Mouse (Mus musculus): ENCODE data around the gene Arl4d. TPM values are rescaled to one million over a fixed set of nuclear protein-coding genes. Genes with fewer than 3 reads are reported as not detected.
"Not testable (repeated sequence)": the region's sequence is repeated elsewhere in the genome, so short reads cannot be mapped to it uniquely, and the experiment has no call there.

Gene Arl4d
- polyA plus RNA-seq, 1 experiment, result 5.5 TPM

DNA sequence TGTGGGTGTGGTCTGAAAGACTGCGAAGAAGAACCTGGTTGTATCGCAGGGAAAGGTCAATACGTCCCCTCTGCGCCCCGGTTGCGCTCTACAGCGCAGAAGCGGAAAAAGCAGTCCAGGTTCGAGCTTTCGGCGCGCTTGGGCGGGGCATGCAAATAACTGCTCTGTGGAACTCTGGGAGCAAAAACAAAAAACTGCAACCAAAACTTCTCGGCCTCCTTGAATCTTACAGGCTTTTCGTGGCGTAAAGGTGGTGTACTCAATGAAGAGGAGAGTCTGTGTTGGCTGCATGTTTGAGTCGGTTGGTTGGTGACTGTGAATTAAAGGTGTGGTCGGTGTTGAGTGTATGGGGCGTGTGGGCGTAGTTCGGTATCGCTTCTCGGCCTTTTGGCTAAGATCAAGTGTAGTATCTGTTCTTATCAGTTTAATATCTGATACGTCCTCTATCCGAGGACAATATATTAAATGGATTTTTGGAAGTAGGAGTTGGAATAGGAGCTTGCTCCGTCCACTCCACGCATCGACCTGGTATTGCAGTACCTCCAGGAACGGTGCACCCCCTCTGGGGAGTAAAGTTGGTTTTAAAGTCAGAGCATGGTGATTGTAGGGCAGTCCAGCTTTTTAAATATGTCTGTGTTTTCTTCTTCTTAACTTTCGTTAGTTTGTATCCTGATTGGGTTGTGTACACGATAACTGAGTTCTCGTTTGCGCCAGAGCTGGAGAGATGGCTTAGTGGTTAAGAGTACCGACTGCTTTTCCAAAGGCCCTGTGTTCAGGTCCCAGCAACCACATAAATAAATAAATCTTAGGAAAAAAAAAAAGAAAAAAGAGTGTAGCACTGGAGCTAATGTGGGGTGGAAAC, 38.1 kb upstream of the Arl4d start, which contains the start of gene Rdm1:
TSS of gene Rdm1 (plus strand) at position 201 of the 862 bp plus-strand sequence.
- peak within 1 kb of the TSS; percentile 78 for H3K4me3 ChIP-seq (replicated peaks; ENCODE audit: control insufficient read depth, low read depth, low read length)
- no peak for TF ChIP-seq CTCF (IDR thresholded peaks at IDR 0.05; ENCODE audit: control insufficient read depth, insufficient read depth, low read length)
- TF ChIP-seq POLR2A (IDR thresholded peaks at IDR 0.05; ENCODE audit: borderline replicate concordance, control insufficient read depth, low read depth, low read length), result peak; percentile 46
- no peaks in the 10 kb centered on the region; the same call in 1 of the 2 replicates for H3K4me1 ChIP-seq (ENCODE audit: control insufficient read depth, insufficient read depth, low read length)
- under 1% methylated on average over 34 of the region's 34 CpGs for WGBS
- H3K27ac ChIP-seq (ENCODE audit: control insufficient read depth, insufficient read depth, low read depth, low read length, poor library complexity), result peak within 1 kb of the TSS; percentile 97

GRCm38 (mm10) chr11:101627857-101628559, 37.3 kb upstream of the Arl4d start:
- 1% methylated on average over 33 of the region's 33 CpGs for WGBS
- TF ChIP-seq CTCF (IDR thresholded peaks at IDR 0.05; ENCODE audit: control insufficient read depth, insufficient read depth, low read length) (no peak), POLR2A (IDR thresholded peaks at IDR 0.05; ENCODE audit: borderline replicate concordance, control insufficient read depth, low read depth, low read length) (peak; percentile 33; the same call in 1 of the 2 replicates)
- Histone ChIP-seq H3K27ac (ENCODE audit: control insufficient read depth, insufficient read depth, low read depth, low read length, poor library complexity) (peak overlapping the region; percentile 77), H3K4me3 (replicated peaks; ENCODE audit: control insufficient read depth, low read depth, low read length) (peak overlapping the region; percentile 78), H3K4me1 (ENCODE audit: control insufficient read depth, insufficient read depth, low read length) (no peaks in the 10 kb centered on the region; the same call in 1 of the 2 replicates)

- H3K4me3 ChIP-seq (replicated peaks; ENCODE audit: control insufficient read depth, low read depth, low read length), result peak overlapping the region; percentile 26
- not testable (repeated sequence) for H3K4me1 ChIP-seq (ENCODE audit: control insufficient read depth, insufficient read depth, low read length); H3K27ac ChIP-seq (ENCODE audit: control insufficient read depth, insufficient read depth, low read depth, low read length, poor library complexity)
- 68% methylated on average over 5 of the region's 5 CpGs for WGBS
These were observed 36.5 kb upstream of the Arl4d start for GRCm38 (mm10) chr11:101628733-101629417.

DNA sequence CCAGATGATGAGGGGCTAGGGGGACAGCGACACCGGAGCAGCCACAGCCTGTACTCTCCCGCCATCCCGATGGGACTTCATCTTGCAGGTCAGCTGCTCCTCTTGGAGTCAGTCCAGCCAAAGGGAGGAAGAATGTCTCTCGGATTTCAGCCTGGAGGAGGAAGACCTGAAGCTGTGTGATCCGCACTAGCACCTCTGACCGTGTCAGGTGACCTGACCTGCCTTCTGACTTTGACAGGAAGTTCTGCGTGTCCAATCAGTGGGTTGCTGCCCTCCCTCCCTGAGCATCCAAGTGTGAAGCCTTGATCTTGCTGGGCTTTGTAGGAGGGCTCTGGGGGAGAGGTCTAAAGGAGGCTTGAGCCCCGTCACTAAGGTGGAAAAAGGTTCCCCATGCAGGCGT, 29.7 kb upstream of the Arl4d start:
- WGBS, result 90% methylated on average over 10 of the region's 10 CpGs
- Histone ChIP-seq H3K4me3 (replicated peaks; ENCODE audit: control insufficient read depth, low read depth, low read length) (no peak overlapping the region), H3K27ac (ENCODE audit: control insufficient read depth, insufficient read depth, low read depth, low read length, poor library complexity) (no peak overlapping the region), H3K4me1 (ENCODE audit: control insufficient read depth, insufficient read depth, low read length) (no peaks in the 10 kb centered on the region; the same call in 1 of the 2 replicates)
- TF ChIP-seq CTCF (IDR thresholded peaks at IDR 0.05; ENCODE audit: control insufficient read depth, insufficient read depth, low read length) (no peak), POLR2A (IDR thresholded peaks at IDR 0.05; ENCODE audit: borderline replicate concordance, control insufficient read depth, low read depth, low read length) (no peak)

DNA sequence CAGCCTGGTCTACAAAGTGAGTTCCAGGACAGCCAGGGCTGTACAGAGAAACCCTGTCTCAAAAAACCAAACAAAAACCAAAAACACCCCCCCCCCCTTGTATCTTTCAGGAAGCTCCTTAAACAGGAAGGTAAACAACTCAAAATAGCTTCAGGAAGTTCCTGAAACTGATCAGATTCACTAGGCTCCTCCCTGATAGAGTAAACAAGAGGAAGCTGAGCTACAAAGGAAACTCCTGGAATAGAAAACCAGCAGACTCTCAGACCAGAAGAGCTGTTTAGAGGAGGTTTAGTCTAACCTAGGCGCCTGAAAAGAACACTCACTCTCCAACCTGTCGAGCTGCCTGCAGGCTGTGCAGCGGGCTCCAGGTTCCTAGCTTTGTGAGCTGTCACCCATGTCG, 25.6 kb upstream of the Arl4d start:
- TF ChIP-seq CTCF (IDR thresholded peaks at IDR 0.05; ENCODE audit: control insufficient read depth, insufficient read depth, low read length) (no peak), POLR2A (IDR thresholded peaks at IDR 0.05; ENCODE audit: borderline replicate concordance, control insufficient read depth, low read depth, low read length) (no peak)
- H3K4me1 ChIP-seq (ENCODE audit: control insufficient read depth, insufficient read depth, low read length), result no peaks in the 10 kb centered on the region; the same call in 1 of the 2 replicates
- no peak overlapping the region for H3K4me3 ChIP-seq (replicated peaks; ENCODE audit: control insufficient read depth, low read depth, low read length)
- no peak overlapping the region for H3K27ac ChIP-seq (ENCODE audit: control insufficient read depth, insufficient read depth, low read depth, low read length, poor library complexity)
- 82% methylated on average over 4 of the region's 4 CpGs for WGBS

DNA sequence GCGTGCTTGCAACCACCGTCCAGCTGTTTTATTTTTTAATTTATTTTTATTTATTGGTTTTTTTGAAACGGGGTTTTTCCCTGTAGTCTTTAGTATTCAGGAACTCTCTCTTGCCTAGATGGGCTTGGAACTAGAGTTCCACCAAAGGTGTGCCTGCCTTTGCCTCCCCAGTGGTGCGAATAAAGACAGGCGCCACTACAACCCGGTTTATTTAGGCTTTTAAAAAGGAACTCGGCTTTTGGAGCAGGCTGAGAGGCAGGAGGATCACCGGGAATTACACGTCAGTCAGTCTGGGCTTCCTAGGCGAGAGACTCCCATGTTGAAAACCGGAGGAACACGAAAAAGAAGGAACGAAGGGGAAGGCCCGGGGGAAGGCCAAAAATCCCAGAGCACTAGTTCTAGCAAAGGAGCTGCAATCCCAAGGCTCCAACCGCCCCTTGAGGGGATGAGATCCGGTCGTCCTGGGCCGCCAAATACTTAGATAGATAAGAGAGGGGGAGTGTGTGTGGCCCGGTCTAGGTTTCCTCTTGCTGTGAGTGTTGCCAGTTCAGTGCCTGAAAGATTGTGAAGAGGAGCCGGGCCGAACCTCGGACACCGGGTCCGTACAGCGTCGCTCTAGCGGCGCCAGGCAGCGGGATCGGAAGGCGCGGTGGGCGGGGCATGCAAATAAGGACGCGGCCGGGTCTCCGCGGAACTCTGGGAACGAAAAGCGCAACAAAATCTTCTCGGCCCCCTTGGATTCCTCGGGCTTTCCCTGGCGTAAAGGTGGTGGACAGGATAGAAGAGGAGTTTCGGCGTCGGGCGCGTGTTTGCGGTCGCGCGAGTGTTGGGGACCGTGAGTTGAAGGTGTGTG, 24.3 kb upstream of the Arl4d start:
- H3K4me1 ChIP-seq (ENCODE audit: control insufficient read depth, insufficient read depth, low read length); H3K4me3 ChIP-seq (replicated peaks; ENCODE audit: control insufficient read depth, low read depth, low read length): not testable (repeated sequence)
- WGBS, result 5% methylated on average over 53 of the region's 53 CpGs
- peak overlapping the region; percentile 45; the same call in 1 of the 2 replicates for H3K27ac ChIP-seq (ENCODE audit: control insufficient read depth, insufficient read depth, low read depth, low read length, poor library complexity)

DNA sequence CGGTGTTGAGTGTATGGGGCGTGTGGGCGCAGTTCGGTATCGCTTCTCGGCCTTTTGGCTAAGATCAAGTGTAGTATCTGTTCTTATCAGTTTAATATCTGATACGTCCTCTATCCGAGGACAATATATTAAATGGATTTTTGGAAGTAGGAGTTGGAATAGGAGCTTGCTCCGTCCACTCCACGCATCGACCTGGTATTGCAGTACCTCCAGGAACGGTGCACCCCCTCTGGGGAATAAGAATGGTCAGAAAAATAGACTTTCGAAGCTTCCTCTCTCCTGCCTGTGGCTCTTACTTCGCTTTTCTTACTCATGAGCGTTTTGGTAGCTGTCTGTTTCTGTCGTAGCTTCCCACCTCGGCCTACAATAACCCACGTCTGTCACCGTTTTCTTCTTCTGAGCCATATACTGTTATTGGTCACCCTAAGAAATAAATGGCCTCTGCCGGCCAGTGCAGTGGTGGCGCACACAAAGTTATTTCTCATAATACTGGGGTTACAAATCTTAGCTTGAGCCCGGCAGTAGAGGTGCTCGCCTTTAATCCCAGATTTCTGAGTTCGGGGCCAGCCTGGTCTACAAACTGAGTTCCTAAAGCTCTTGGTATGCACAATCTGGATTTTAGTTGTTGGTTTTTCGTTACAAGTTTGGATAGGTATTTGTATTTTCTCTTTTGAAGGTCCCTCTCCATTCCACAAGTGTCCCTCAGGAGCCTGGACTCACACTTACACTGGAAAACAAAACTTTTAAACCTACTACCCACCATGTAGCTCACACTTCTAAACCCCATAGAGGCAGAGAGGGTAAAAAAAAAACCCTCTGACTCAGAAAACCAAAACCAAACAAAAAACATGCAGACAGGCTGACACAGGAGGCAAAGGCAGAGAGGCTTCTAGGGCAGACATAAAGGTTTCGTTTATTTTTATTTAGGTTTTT, 23.4 kb upstream of the Arl4d start:
- H3K4me3 ChIP-seq (replicated peaks; ENCODE audit: control insufficient read depth, low read depth, low read length); H3K4me1 ChIP-seq (ENCODE audit: control insufficient read depth, insufficient read depth, low read length): not testable (repeated sequence)
- H3K27ac ChIP-seq (ENCODE audit: control insufficient read depth, insufficient read depth, low read depth, low read length, poor library complexity), result peak overlapping the region; percentile 45; the same call in 1 of the 2 replicates
- 4% methylated on average over 14 of the region's 26 CpGs for WGBS

Data from bone marrow, adult 2 months (tissue).